Mouse (Mus musculus) lung, postnatal 0 days (tissue): ENCODE data around the gene Helt.

Experiments
- CTCF ChIP-seq: IDR thresholded peaks from 2 replicates; pipeline ENCODE4 v1.5.1; 2016; ENCODE audit warnings: antibody characterized with exemption, mild to moderate bottlenecking
- EP300 ChIP-seq: IDR thresholded peaks from 2 replicates; pipeline ENCODE4 v1.6.1; 2016; ENCODE audit warnings: antibody characterized with exemption, mild to moderate bottlenecking, control low read depth

DNA sequence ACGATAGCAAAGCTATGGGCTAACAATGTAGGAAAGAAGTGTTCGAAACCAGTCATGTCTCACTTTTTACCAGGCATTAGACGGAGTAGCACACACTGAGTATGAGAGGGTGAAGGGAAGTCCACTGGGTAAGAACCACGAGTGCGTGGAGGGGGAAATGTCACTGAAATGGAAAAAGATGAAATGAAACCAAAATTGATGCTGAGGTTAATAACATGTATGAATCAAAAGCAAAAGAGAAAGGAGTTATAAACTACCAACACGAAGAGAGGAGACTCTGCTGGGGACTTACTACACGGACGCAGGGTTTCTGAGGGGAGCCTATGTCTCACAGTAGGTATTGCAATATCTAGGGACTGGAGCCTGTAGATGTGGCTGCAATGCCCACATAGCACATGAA lies 41.9 kb upstream of the Helt start:
- TF ChIP-seq CTCF (no peak), EP300 (no peak)
